Mouse (Mus musculus): ENCODE data around the gene Samd10. TPM values are rescaled to one million over a fixed set of nuclear protein-coding genes. Genes with fewer than 3 reads are reported as not detected.

The Samd10 gene
- total RNA-seq, 2 experiments from 2014 or later, result 14.6 to 19.5 TPM

DNA sequence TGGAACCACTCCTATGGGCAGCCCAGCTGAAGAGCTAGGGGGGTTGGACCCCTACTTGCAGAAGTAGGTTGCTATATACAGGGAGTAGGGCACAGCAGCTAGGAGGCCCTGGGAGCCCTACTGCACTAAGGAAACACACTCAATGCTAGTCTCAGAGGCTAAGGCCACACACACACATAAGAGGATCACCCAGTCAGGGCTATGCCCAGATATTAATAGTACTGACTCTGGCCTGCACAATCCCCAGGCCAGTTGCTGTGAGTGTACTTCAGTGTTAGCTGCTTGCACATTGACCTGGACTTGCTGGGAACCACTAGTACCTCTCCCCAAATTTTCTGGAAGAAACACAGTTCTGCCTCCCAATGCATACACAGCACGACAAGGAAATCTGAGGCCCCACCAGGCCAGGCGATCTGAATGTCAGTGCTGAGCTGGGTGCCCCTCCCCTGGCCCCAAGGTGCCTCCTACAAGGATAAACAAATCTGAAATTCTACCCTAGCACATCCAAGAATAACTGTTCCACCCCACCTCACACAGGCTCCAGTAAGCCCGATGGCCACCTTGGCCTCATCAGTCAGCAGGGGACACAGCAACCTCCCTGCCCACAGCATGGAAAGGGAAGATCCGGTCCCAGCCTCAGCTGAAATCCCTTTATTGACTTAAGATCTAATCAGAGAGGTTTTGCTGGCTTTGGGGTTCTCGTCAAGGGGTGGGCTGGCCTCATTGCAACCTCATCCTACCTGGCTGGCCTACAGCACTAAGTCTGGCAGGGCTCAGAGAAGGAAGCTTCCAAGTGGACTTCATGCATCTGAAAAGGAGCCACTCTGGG is 20.0 kb downstream of the Samd10 start:
- no peak for DNase-seq (ENCODE audit: low spot score in 2 of 2)

DNA sequence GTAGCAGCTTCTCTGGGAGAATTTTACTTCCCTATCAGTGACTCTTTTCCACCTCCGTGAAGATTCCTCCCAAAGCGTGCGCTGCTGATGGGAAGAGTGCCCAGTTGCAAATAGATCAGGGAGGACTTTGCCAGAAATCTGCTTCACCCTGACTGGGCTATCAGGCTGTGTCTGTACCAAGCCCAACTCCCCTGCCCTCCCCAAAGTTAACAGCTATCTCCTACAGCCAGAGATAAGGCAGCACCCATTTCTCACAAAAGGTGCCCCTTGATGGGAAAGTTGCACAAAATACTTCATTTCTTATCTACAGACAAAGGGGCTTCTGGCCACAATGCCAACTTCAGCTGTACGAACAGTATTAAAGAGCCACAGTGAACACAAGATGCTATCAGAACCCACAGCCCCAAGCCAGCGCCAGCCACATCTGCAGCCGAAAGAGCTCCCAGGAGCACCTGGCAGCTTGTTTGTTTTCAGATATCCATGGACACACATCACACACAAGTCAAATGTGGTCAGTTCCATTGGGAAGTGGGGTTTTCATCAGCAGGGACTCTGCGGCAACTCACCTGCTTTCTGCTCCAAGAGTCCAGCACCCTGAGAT is 20.9 kb downstream of the Samd10 start:
- no peak for DNase-seq (ENCODE audit: low spot score in 2 of 2)

DNA sequence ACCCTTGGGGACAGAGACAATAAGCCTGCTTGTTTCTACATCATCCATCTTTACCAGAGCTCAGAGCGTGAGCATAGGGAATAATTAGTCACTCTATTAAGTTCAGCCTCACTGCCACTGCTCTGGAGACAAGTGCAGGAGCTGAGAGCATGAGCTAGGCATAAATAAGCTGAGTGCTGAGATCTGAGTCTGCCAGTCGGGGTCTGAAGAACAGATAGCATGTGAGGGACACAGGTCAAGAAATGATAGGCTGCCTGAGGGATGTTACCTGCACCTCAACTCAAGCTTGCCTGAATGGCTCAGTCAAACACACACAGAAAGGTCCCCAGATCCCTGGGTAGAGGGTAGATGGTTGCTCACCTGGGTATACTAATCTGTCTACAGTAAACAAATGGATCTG is 21.9 kb downstream of the Samd10 start:
- no peak for DNase-seq (ENCODE audit: low spot score in 2 of 2)

DNA sequence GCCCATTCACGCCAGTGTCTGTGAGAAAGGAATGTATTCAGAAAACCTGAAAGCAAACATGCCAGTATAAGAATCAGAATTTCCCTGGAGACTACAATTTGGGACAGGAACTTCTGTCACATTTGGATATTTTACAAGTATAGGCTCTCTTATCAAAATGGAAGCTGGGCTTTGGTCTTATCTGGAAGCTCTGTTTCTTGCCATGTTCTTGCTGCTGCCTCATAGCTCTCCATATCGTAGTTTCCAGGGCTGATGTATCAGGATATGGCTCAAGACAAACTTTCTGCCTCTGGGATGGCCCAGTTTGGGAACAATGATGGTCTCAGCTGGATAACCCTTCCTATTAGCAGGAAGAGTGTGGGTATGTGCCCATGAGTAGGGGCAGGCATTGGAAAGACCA is 22.4 kb downstream of the Samd10 start:
- DNase-seq (ENCODE audit: low spot score in 2 of 2), result no peak

DNA sequence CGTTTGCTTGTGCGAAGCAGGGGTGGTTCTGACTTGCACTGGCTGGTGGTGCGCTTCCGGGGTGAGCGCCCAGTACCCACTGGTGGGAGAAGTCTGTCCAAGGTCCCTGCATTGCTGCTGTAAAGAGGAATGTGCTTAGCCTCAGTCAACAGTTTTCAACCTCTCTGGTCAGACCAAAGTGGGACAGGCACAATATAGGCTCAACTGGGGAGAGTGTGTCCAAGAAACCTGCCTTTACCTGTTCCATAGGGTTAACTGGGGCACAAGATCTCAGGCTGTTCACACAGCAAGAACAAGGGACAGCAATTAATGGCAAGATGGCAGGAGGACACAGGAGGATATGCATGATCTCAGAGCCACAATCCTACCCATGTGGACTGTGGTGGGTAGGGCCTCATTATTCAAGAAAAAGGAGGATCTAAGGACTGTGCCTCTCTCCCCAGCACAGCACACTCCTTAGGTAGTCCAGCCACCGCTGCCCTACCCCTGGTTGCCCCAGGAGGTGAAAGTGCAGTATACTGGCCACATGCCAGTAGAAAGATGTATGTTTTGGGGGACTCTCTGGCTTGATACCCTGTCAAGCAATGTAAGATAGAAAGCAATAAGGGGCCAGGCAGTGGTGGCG is 24.0 kb downstream of the Samd10 start:
- DNase-seq (ENCODE audit: low spot score in 2 of 2), result no peak

DNA sequence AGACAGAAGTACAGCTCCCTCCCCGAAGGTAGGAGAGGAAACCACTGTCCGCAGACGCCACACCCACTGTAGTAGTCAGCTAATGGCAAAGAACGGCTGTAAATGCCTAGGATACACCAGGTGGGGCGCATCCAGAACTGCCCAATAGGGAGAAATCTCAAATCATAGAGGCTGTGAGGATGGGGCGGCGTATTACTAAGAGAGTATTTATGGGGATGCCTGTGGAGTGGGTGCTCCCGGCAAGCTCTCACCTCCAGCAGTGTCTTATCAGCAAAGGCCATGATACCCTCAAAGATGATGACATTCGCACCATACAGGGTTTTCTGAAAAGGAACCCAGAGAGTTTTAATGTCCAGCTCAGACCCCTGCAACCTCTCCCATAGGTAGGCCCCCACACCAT is 25.1 kb downstream of the Samd10 start:
- no peak for DNase-seq (ENCODE audit: low spot score in 2 of 2)

DNA sequence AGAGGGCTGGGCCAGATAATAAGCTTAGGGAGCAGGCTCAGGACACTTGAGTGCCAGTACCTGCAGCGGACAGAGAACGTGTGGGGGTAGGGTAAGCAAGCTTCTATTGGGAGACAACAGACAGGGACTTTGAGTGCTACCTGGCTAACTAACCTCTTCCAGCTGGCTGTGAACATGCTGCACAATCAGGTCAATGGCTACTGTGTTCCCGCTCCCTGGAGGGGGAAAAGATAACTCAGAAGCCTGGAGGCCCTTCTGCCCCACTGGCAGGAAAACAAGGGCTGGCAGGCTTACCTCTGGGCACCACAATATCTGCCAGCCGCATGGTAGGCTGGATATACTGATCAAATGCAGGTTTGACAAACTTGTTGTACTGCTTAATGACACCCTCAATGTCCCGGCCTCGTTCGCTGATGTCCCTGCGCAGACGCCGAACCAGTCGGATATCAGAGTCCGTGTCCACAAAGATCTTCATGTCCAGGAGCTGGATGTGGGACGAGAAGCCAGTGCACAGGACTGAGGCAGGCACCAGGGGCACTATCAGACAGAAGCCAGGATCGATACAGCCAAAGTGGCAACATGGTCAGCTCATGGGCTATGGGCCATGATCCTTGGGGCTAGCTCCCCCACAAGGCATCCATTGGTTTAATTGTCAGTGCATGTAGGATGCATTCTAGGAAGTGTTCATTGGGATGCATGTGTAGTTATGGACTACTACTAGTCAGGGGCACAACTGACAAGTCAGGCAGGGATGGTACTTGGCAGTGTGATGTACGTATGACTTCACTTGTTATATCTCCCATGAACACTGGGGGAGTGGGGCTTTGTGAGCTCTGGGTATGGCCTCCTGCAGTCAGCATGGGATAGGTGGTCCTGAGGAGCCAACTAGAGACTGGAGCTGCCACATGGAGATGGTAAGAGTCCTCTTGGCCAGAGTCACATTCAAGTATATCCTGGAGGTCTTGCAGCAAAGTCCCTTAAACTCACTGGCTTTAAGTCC is 25.8 kb downstream of the Samd10 start:
- no peak for DNase-seq (ENCODE audit: low spot score in 2 of 2)

DNA sequence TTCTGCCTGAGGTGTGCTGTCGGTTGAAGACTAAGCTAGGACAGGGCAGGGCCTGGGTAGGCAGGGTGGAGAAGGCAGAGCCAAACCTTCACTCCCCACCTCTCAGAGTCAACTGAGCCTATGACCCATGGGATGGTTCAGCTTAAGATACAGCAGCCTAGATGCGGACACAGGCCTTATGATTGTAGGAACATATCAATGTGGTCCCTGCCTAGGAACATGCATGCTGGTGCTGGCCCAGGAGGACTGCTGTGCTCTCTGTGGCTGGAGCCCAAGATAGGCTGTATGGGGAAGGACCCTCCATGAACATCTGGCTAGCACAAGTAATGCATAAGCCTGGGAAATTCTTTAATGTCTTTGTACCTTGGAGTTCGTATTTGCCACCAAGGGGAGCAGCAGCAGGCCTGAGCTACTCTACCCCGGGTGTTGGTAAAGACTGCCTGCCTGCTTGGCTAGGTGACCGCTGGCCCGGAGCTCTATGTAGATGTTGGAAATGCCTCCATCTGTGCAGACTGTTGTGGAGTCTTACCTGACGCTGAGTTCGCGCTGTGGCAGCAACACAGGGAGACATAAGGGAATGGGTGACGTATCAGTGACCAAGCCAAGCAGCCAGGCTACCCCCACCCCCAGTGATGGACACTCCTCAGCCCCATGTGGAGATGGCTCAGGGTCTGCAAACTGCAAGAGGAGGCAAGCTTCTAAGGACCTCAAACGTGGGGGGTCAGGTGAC is 26.9 kb downstream of the Samd10 start:
- DNase-seq (ENCODE audit: low spot score in 2 of 2), result no peak

DNA sequence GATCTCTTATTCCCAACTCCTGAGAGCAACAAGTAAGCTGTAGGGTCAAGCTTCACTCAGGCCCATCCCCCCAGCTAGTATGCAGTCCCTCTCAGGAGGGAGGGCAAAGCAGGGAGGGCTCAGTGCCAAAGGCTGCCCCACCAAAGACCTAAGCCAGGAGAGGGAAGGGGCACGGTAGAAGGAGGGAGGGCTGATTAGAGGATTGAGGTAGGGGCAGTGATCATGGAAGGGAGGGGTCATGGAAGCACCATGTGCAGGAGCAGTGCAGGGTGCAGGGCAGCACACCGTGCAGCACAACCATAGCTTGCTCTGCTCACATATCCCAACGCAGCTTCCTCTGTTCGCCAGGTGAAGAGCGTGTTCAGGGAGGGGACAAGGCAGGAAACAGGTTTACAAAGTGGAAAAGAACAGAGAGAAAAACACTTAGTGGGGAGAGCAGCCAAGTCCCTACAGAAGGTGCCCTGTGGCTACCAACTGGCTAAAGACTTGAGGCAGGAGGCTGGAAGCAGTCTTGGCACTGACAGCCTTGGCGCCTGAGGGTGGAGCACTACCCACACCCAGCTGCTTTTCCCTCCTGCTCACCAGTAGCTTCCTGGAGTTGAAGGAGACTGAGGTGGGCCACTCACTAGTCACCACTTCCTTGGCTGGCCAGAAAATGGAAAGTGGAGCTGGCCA is 28.0 kb downstream of the Samd10 start:
- no peak for DNase-seq (ENCODE audit: low spot score in 2 of 2)

DNA sequence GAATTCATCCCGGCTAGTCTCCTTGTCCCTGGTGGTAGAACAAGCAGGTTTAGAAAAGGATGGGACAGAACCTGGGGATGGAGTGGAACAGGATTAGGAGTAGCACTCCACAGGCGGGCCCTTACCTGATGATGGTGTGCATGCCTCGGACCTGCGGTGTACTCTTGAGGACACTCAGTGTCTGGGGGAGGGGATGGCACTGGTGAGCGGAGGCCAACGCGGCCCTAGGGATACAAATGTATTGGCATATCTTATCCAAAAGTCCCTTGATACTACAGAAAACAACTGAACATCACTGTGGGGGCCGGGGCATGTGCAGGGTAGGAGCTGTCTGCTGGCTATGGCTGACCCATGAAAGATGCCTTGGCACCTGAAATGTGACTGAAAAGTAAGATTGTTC is 28.6 kb downstream of the Samd10 start:
- no peak for DNase-seq (ENCODE audit: low spot score in 2 of 2)

DNA sequence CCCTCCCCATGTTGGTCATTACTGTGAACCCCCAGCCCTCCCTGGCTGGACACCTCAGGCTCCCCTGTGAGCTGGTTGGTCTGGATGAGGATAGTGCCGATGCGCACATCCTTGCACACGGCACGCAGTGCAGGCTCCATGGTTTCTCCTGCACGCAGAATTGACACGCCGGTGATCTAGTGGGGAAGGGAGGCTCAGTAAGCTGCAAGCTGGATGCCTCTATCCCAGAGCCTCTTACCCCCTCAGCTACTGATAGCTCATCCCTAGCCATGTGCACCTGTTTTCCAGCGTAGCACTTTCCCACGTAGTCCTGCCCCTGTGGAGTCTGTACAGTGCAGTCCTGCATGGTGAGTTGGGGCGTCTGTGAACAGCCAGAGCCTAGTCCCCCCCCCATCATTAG is 29.2 kb downstream of the Samd10 start:
- DNase-seq (ENCODE audit: low spot score in 2 of 2), result no peak

DNA sequence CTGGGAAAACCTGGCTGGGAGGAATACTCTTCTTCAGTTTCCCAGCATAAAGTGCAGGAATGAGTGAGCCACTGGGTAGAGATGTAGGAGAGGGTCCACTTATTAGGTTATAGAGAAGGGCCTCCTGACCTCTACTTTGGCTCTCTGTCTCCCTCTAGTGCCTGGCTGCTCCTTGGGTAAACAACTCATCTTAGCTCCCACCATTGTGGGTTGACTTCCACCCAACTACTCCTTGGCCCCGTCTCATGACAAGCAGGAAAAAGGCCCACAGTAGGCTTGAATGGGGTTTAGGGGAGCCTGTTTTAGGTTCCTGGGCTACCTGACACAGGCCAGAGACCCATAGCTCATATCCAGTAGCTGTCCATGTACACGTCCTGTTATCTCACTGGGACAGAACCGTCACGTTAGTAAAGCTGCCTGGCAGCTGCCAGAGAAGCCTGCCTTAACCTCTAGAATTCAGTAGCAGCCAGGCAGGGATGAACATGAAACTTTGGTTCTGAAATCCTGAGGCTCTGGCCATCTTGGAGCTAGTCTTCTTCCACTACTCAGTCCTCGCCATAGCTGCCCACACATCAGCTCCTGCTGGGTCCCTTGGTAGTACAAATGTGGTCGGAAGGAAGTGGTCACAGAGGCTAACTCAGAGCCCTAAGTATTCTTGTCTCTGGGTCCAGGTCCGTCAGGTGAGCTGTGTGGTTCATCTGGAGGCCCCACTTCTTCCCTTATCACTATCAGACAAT is 30.6 kb downstream of the Samd10 start:
- DNase-seq (ENCODE audit: low spot score in 2 of 2), result no peak

DNA sequence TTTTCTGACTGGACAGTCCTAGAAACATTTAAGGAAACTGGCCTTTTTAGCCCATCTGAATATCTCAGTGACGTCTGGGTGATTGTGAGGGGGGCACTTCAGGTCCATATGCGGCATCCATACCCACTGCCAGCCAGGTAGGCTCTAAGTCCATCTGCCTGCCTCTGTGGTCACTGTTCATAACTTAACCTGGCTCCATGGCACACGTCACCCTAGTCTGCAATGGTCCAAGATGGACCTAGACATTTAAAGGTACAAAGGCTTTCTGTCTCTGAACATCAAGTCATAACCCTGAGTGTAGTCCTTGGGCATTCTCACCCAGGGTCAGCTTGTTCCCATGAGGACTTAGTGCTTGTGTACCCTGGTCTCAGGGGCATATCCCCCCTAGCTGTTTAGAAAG is 31.7 kb downstream of the Samd10 start:
- no peak for DNase-seq (ENCODE audit: low spot score in 2 of 2)

DNA sequence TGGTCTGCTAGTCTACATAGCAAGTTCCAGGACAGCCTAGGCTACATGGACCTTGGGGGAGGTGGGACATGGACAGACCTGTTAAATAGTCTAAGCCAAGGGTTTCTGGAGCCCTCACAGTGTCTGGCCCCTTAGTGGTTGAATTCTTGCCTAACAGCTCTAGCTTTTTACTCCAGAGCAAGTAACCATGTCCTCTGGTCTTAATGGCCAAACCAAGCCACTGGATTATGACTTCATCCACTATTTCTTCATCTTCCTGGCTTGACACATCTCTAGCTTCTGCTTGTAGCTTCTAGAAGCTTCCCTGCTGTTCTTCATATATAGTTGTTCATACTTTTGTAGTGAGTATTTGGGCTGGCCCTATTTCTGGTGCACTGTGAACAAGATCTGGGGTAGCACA is 45.2 kb downstream of the Samd10 start:
- no peak for DNase-seq (ENCODE audit: low spot score in 2 of 2)

DNA sequence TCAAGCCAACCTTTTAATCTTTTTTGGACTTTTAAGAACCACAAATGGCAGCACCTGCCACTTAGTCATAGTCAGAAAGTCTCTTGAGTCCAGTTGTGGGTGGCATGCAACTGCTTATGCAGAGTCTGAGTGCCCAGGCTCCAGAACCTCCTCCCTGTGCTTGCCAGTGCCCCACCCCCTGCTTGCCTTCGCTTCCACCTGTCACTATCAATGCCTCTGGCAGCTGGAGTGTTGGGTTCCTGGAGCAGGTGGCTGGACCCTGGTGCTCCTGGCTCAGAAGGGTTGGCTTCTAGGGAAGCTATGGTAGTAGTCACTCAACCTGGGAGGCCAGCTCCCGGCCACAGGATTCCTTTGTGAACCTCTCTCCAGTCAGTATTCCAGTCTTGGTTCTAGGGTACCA is 48.8 kb downstream of the Samd10 start:
- DNase-seq (ENCODE audit: low spot score in 2 of 2), result no peak

DNA sequence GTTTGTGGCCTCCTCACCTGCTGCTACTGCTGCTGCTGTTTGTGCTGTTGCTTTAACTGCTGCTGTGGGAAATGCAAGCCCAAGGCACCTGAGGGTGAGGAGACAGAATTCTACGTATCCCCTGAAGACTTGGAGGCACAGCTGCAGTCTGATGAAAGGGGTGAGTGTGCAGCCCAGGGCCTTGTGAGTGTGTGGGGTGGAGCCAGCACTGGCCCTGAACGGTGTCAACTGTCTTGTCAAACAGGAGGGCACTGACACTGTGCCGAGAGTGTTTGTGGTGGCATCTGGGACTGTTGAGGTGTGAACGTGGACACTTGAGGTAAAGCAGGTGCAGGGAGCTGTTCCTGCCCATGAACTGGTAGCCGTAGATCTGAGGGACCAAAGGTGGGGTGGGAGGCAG is 50.3 kb downstream of the Samd10 start:
- no peak for DNase-seq (ENCODE audit: low spot score in 2 of 2)

DNA sequence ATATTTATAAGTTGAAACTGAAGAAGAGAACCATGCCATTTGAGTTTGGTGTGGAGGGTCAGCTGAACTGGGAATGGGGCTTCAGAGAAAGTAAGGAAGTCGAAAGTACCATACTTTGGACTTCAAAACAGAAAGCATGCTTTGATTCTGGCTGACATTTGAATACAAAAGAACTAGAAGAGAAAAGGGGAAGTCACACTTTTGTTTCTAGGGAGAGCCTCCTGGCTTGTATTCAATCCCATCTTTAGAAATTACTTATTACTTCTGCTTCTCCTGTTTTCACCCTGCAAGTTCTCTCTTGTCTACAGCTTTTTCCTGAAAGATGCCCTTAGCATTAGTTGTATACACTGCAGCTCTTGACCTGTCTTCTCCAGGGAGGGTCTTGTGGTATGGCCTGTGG is 50.8 kb downstream of the Samd10 start:
- DNase-seq (ENCODE audit: low spot score in 2 of 2), result no peak

DNA sequence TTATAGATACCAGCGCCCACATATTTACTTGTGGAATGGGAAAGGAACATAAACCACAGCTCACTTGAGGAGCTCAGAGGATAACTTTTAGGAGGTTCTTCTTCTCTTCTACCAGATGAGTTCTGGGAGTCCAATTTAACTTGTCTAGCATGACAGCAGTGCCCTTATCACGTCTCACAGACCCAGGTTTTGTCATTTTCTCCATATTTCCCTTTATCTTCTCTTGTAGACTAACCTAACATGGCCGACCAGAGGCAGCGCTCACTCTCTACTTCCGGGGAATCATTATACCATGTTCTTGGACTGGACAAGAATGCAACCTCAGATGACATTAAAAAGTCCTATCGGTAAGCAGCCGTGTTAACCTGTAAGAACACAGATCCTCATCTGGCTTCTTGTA is 52.9 kb downstream of the Samd10 start:
- no peak for DNase-seq (ENCODE audit: low spot score in 2 of 2)

All from layer of hippocampus, postnatal 14 days (tissue).